Mouse (Mus musculus) lung, adult 2 months (tissue): ENCODE data around the gene Mapk13.

Experiments used
- CTCF ChIP-seq: fragments of 200-500 bp; IDR thresholded peaks from 2 replicates; pipeline ENCODE4 v1.5.1; 2011; ENCODE audit warnings: mild to moderate bottlenecking, low read length, control low read depth; ENCODE audit not compliant: insufficient read depth
- POLR2A ChIP-seq: fragments of 200-500 bp; IDR thresholded peaks from 2 replicates; pipeline ENCODE4 v1.6.1; 2011; ENCODE audit warnings: low read depth, mild to moderate bottlenecking, control low read depth, low read length, borderline replicate concordance; ENCODE audit errors: extremely low read depth

DNA sequence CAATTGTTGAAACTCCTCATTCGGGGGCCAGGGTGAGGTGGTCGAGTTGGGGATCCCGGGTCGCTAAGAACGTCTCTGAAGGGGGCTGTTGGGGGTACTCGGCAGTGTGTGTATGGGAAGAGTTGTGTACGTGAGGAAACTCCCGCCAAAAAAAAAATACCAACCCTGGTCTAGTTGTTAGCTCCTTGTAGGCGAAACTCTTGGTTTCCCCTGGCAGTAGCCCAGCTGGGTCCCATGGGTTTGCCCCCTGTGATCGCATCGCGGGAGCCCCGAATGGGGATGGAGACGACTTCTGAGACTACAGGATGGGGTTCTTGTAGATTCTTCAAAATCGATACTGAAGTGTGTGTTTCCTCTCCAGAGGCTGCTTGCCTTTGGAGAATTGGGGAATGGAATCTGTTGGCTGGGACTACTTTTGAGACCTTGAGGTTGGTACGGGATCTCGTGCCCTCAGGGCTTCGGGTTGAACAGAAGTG lies 32.9 kb downstream of the Mapk13 start:
- no peak for TF ChIP-seq POLR2A
- TF ChIP-seq CTCF, result no peak
